Mouse (Mus musculus) heart, adult 2 months (tissue): ENCODE results near the gene Ntrk2.

Experiments used
- CTCF ChIP-seq: fragments of 200-600 bp; IDR thresholded peaks from 2 replicates; pipeline ENCODE4 v1.8.1; 2022; ENCODE audit warnings: antibody characterized with exemption, mild to moderate bottlenecking, moderate library complexity
- EP300 ChIP-seq: fragments of 200-500 bp; IDR thresholded peaks from 2 replicates; pipeline ENCODE4 v1.6.1; 2011; ENCODE audit warnings: low read depth, low read length, control low read depth; ENCODE audit not compliant: insufficient read depth
- POLR2A ChIP-seq: fragments of 200-500 bp; IDR thresholded peaks from 2 replicates; pipeline ENCODE4 v1.6.1; 2011; ENCODE audit warnings: mild to moderate bottlenecking, low read depth, low read length, control low read depth; ENCODE audit not compliant: insufficient read depth

DNA sequence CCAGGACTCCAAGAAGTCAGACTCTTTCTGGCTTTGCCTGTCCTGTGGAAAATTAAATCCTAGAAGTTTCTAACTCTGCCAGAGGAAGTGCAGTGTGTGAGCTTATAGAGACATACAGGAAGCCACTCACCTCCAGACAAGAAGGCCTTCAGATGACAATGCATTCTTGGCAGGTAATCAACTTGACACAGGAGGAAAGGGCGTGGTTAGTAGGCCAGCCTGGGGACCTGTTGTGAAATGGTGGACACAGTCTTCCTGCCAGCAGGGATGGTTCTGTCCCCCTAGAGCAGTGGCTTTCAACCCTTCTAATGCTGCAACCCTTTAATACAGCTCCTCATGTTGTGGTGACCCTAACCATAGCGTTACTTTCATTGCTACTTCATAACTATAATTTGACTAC, 191.4 kb downstream of the Ntrk2 start:
- TF ChIP-seq CTCF (no peak), POLR2A (no peak), EP300 (no peak)
